Mouse (Mus musculus) heart, embryonic 14.5 days (tissue): ENCODE results near the gene Hmg20b. TPM values are rescaled to one million over a fixed set of nuclear protein-coding genes. Genes with fewer than 3 reads are reported as not detected.

Experiments
- ATAC-seq: fragments of 200-750 bp; cut with Nextera tagmentation; 2 replicates; pipeline ENCODE4 v1.8.0; 2017; ENCODE audit warnings: low read depth, moderate TSS enrichment; ENCODE audit not compliant: insufficient number of reproducible peaks, insufficient read depth, low FRiP score
- H3K27ac ChIP-seq, 2 experiments: fragments of 200-500 bp in 1 of 2; fragments of 300-500 bp in 1 of 2; sonication (generic) in 1 of 2; replicated peaks in 1 of 2; 2 replicates each; pipeline ENCODE4 v1.5.1; 2012 to 2014; ENCODE audit warnings: low read depth in 2 of 2, low read length in 2 of 2, control low read depth in 1 of 2, mild to moderate bottlenecking in 1 of 2, mixed read lengths in 1 of 2; ENCODE audit not compliant: control insufficient read depth in 1 of 2, insufficient read depth in 1 of 2
- H3K27me3 ChIP-seq: fragments of 300-500 bp; sonication (generic); 2 replicates; pipeline ENCODE4 v1.6.1; 2014; ENCODE audit warnings: mild to moderate bottlenecking, low read length, control low read depth; ENCODE audit not compliant: control insufficient read depth, insufficient read depth
- H3K36me3 ChIP-seq: fragments of 300-500 bp; sonication (generic); 2 replicates; pipeline ENCODE4 v1.6.1; 2014; ENCODE audit warnings: mild to moderate bottlenecking, control low read depth, low read length, mixed read lengths; ENCODE audit not compliant: control insufficient read depth, insufficient read depth
- H3K4me1 ChIP-seq, 2 experiments: fragments of 200-500 bp in 1 of 2; fragments of 300-500 bp in 1 of 2; sonication (generic) in 1 of 2; 2 replicates each; pipeline ENCODE4 v1.6.1; 2012 to 2014; ENCODE audit warnings: low read length in 2 of 2, control low read depth in 1 of 2, mixed read lengths in 1 of 2; ENCODE audit not compliant: control insufficient read depth in 2 of 2, insufficient read depth in 2 of 2
- H3K4me2 ChIP-seq: fragments of 300-500 bp; sonication (generic); 2 replicates; pipeline ENCODE4 v1.6.1; 2014; ENCODE audit warnings: mild to moderate bottlenecking, low read length
- H3K4me3 ChIP-seq, 2 experiments: fragments of 200-500 bp in 1 of 2; fragments of 300-500 bp in 1 of 2; sonication (generic) in 1 of 2; 2 replicates each; pipeline ENCODE4 v1.5.1; 2012 to 2014; ENCODE audit warnings: low read length in 2 of 2, mild to moderate bottlenecking in 2 of 2, control low read depth in 1 of 2, low read depth in 1 of 2, moderate library complexity in 1 of 2; ENCODE audit not compliant: control insufficient read depth in 1 of 2, insufficient read depth in 1 of 2
- H3K9ac ChIP-seq: fragments of 300-500 bp; sonication (generic); 2 replicates; pipeline ENCODE4 v1.6.1; 2014; ENCODE audit warnings: mild to moderate bottlenecking, low read length
- H3K9me3 ChIP-seq: fragments of 300-500 bp; sonication (generic); 2 replicates; pipeline ENCODE4 v1.6.1; 2016; ENCODE audit warnings: low read length, control low read depth; ENCODE audit not compliant: control insufficient read depth
- WGBS: fragments of 180-500 bp; shearing (Covaris S2); extraction: QIAGEN DNeasy Blood & Tissue Kit; methylation state at CpG from one replicate; pipeline ENCODE4 v1.1.7; 2014; 5-methylcytosine and 5-hydroxymethylcytosine counted together
- polyA plus RNA-seq: library from polyadenylated mRNA; unstranded; fragments of >200 nt; fragmentation: Nextera tagmentation; extraction: Ambion mirVana; gene quantifications from 2 replicates; pipeline ENCODE4 v1.2.1, GENCODE M21; 2014

Hmg20b gene
- polyA plus RNA-seq, 1 experiment from 2014 or later, result 97.0 TPM

GRCm38 (mm10) chr10:81377793-81378552 lies 27.7 kb upstream of the Hmg20b start, which contains the start of gene Fzr1:
Gene Fzr1 (minus strand): TSS chr10:81378516.
- Histone ChIP-seq H3K36me3 (peaks cover 32% of the 10 kb centered on the region), H3K9ac (peak within 1 kb of the TSS; percentile 95), H3K27ac (peak within 1 kb of the TSS; percentile 74 to 76), H3K9me3 (no peaks in the 10 kb centered on the region), H3K4me1 (peaks cover 20 to 29% of the 10 kb centered on the region in 2 experiments), H3K4me2 (peak within 1 kb of the TSS; percentile 78), H3K4me3 (peak within 1 kb of the TSS; percentile 71 to 87), H3K27me3 (no peaks in the 10 kb centered on the region)
- 2% methylated on average over 56 of the region's 59 CpGs for WGBS
- ATAC-seq, result peak; percentile 8

- WGBS, result 49% methylated on average over 2 of the region's 2 CpGs
- no peaks in the 10 kb centered on the region for H3K27me3 ChIP-seq
- H3K27ac ChIP-seq, result peak overlapping the region; percentile 38 to 70
- no peaks in the 10 kb centered on the region for H3K9me3 ChIP-seq
- peaks cover 18 to 26% of the 10 kb centered on the region in 2 experiments for H3K4me1 ChIP-seq
- peak overlapping the region; percentile 95 for H3K9ac ChIP-seq
- H3K36me3 ChIP-seq, result peaks cover 39% of the 10 kb centered on the region
- no peak for ATAC-seq
- H3K4me2 ChIP-seq, result peak overlapping the region; percentile 77
- peak overlapping the region; percentile 71 to 87 for H3K4me3 ChIP-seq
These were observed 27.0 kb upstream of the Hmg20b start for GRCm38 (mm10) chr10:81377362-81377664.

GRCm38 (mm10) chr10:81376561-81377361 lies 26.5 kb upstream of the Hmg20b start:
- H3K4me3 ChIP-seq, result peak overlapping the region; percentile 71 to 87
- H3K9me3 ChIP-seq, result no peaks in the 10 kb centered on the region
- H3K36me3 ChIP-seq, result peaks cover 42% of the 10 kb centered on the region
- H3K9ac ChIP-seq, result peak overlapping the region; percentile 95
- H3K27ac ChIP-seq, result peak overlapping the region in 1 of 2 experiments; percentile 41; a peak in 2 of 4 replicates
- no peak for ATAC-seq
- H3K4me2 ChIP-seq, result peak overlapping the region; percentile 77
- 39% methylated on average over 6 of the region's 6 CpGs for WGBS
- H3K27me3 ChIP-seq, result no peaks in the 10 kb centered on the region
- H3K4me1 ChIP-seq, result peaks cover 13 to 21% of the 10 kb centered on the region in 2 experiments

GRCm38 (mm10) chr10:81375322-81375721 lies 25.0 kb upstream of the Hmg20b start:
- Histone ChIP-seq H3K27me3 (no peaks in the 10 kb centered on the region), H3K9me3 (no peaks in the 10 kb centered on the region), H3K36me3 (peaks cover 57% of the 10 kb centered on the region), H3K4me2 (no peak overlapping the region), H3K4me1 (peaks cover 13 to 20% of the 10 kb centered on the region in 2 experiments), H3K4me3 (no peak overlapping the region), H3K9ac (no peak overlapping the region), H3K27ac (no peak overlapping the region)
- WGBS, result 92% methylated on average over 10 of the region's 10 CpGs
- ATAC-seq, result no peak

GRCm38 (mm10) chr10:81367207-81367495 lies 16.9 kb upstream of the Hmg20b start:
- peaks cover 60% of the 10 kb centered on the region for H3K36me3 ChIP-seq
- no peaks in the 10 kb centered on the region for H3K9me3 ChIP-seq
- ATAC-seq, result no peak
- WGBS, result 88% methylated on average over 6 of the region's 6 CpGs
- no peak overlapping the region for H3K9ac ChIP-seq
- no peaks in the 10 kb centered on the region for H3K27me3 ChIP-seq
- H3K4me3 ChIP-seq, result no peak overlapping the region
- H3K27ac ChIP-seq, result no peak overlapping the region
- H3K4me1 ChIP-seq, result peaks cover 29 to 40% of the 10 kb centered on the region in 2 experiments
- no peak overlapping the region for H3K4me2 ChIP-seq

GRCm38 (mm10) chr10:81366477-81367206 lies 16.4 kb upstream of the Hmg20b start:
- ATAC-seq, result no peak
- WGBS, result 73% methylated on average over 6 of the region's 6 CpGs
- peaks cover 62% of the 10 kb centered on the region for H3K36me3 ChIP-seq
- H3K9ac ChIP-seq, result no peak overlapping the region
- no peak overlapping the region for H3K4me3 ChIP-seq
- H3K27ac ChIP-seq, result peak overlapping the region in 1 of 2 experiments; percentile 7; a peak in 1 of 4 replicates
- H3K27me3 ChIP-seq, result no peaks in the 10 kb centered on the region
- no peak overlapping the region for H3K4me2 ChIP-seq
- no peaks in the 10 kb centered on the region for H3K9me3 ChIP-seq
- H3K4me1 ChIP-seq, result peaks cover 29 to 45% of the 10 kb centered on the region in 2 experiments

GRCm38 (mm10) chr10:81365672-81366476 lies 15.6 kb upstream of the Hmg20b start, which contains the start of gene 4930404N11Rik:
Gene 4930404N11Rik (minus strand): TSS chr10:81365816.
- H3K9me3 ChIP-seq, result no peaks in the 10 kb centered on the region
- ATAC-seq, result no peak
- peak within 1 kb of the TSS; percentile 73 for H3K9ac ChIP-seq
- peak within 1 kb of the TSS; percentile 69 for H3K4me2 ChIP-seq
- H3K4me1 ChIP-seq, result peaks cover 29 to 52% of the 10 kb centered on the region in 2 experiments
- peak within 1 kb of the TSS in 1 of 2 experiments; percentile 48; a peak in 2 of 4 replicates for H3K27ac ChIP-seq
- no peaks in the 10 kb centered on the region for H3K27me3 ChIP-seq
- H3K36me3 ChIP-seq, result peaks cover 61% of the 10 kb centered on the region
- WGBS, result 29% methylated on average over 12 of the region's 12 CpGs
- H3K4me3 ChIP-seq, result peak within 1 kb of the TSS; percentile 35 to 40; a peak in 3 of 4 replicates
